Mouse (Mus musculus): ENCODE results near the gene Emp3. TPM values are rescaled to one million over a fixed set of nuclear protein-coding genes. Genes with fewer than 3 reads are reported as not detected.
"Not testable (repeated sequence)": the region's sequence is repeated elsewhere in the genome, so short reads cannot be mapped to it uniquely, and the experiment has no call there.

Emp3 gene
- total and polyA plus RNA-seq, 3 experiments, result 2.8 to 4.8 TPM; not detected in 1

DNA sequence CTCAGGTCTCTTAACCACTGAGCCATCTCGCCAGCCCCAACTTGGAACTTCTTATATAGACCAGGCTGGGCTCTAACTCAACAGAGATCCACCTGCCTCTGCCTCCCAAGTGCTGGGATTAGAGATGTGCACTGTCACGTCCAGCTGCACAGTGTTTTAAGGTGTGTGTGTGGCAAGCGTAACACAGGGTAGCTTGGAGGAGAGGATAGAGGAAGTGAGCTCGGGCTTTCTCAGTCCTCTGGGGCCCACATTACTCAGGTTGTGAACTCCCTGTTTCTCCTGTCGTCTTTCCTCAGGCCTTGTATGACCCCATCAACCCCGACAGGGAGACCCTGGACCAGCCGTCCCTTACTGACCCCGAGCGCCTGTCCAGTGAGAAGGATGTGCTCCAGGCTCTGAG is 14.6 kb downstream of the Emp3 start:
- TF ChIP-seq TAL1 (conservative IDR thresholded peaks at IDR 0.05; ENCODE audit: low read depth, low read length), result no peak
- TF ChIP-seq CTCF (IDR thresholded peaks at IDR 0.05; ENCODE audit: low read depth, low read length), result no peak
- no peak for TF ChIP-seq GATA2 (IDR thresholded peaks at IDR 0.05; ENCODE audit: borderline replicate concordance, low read depth, low read length)
- no peak for TF ChIP-seq GATA1 (IDR thresholded peaks at IDR 0.05; ENCODE audit: borderline replicate concordance, low read length)
- TF ChIP-seq POLR2AphosphoS5 (IDR thresholded peaks at IDR 0.05; ENCODE audit: insufficient replicate concordance, low read depth, low read length), result no peak
- peaks cover 61% of the 10 kb centered on the region for H3K36me3 ChIP-seq (replicated peaks)

DNA sequence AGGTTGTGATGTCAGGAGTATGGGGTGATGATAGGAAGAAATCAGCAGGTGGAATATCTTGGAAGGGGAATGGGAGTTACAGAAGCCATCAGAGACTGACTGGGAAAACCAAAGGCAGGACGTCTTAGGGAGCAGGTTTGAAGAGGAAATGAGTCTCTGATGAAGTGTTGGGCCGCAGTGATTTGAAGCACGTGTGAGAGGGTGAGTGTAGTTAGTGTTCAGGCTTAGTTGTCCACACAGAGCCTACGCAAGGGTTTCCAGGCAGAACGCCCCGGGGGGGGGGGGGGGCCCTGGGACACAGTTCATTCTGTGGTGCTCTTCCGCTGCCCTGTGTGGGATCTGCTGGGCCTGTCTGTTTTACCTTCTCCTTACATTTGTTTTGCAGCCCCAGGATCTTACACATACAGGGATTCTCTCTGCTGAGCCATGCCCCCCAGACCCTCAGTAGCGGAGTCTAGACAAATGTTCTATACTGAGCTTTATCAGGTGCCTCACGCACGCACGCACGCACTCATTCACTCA is 18.7 kb downstream of the Emp3 start:
- Histone ChIP-seq H3K27me3 (ENCODE audit: insufficient read depth, low read length) (no peaks in the 10 kb centered on the region), H3K36me3 (replicated peaks) (peaks cover 49% of the 10 kb centered on the region), H3K4me1 (ENCODE audit: insufficient read depth, low read depth, low read length) (peaks cover 21% of the 10 kb centered on the region), H3K4me3 (ENCODE audit: low read depth, low read length) (no peak overlapping the region), H3K9me3 (replicated peaks) (0 out of 2 replicates have a peak, but pooled peaks cover 4% of the 10 kb centered on the region)
- DNase-seq (ENCODE audit: low spot score) (no peak), ATAC-seq (ENCODE audit: extremely low read depth, insufficient number of reproducible peaks, low FRiP score, poor library complexity, severe bottlenecking) (no peak)
- TF ChIP-seq GATA1 (IDR thresholded peaks at IDR 0.05; ENCODE audit: borderline replicate concordance, low read length) (no peak), GATA2 (IDR thresholded peaks at IDR 0.05; ENCODE audit: borderline replicate concordance, low read depth, low read length) (no peak), CTCF (IDR thresholded peaks at IDR 0.05; ENCODE audit: low read depth, low read length) (no peak), POLR2AphosphoS5 (IDR thresholded peaks at IDR 0.05; ENCODE audit: insufficient replicate concordance, low read depth, low read length) (no peak), TAL1 (conservative IDR thresholded peaks at IDR 0.05; ENCODE audit: low read depth, low read length) (no peak)

More for the DNA sequence above, 14.6 kb downstream of the Emp3 start:
- no peak for ATAC-seq (ENCODE audit: extremely low read depth, insufficient number of reproducible peaks, low FRiP score, poor library complexity, severe bottlenecking)
- Histone ChIP-seq H3K27me3 (ENCODE audit: insufficient read depth, low read length) (no peaks in the 10 kb centered on the region), H3K9me3 (replicated peaks) (0 out of 2 replicates have a peak, but pooled peaks cover 4% of the 10 kb centered on the region), H3K4me3 (ENCODE audit: low read depth, low read length) (no peak overlapping the region), H3K4me1 (ENCODE audit: insufficient read depth, low read depth, low read length) (peaks cover 3% of the 10 kb centered on the region; the same call in 1 of the 2 replicates)
- DNase-seq (ENCODE audit: low spot score), result no peak

DNA sequence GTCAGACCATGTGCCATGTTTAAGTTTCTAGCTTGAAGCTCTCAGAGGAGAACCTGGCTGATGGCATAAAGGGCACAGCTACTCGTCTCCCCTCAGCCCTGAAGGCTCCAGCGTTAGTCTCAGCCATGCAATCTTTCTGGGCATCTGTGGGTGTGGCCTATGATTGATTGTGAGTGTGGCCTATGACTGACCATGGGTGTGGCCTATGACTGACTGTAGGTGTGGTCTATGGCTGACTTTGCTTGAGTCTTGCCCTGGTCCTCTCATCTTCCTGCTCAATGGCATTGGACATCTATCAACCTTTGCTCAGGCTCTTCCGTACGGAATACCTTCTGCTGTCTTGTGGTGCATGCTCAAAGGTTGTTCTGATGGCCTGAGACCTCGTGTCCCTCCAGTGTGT is 19.6 kb downstream of the Emp3 start:
- no peak overlapping the region for H3K4me3 ChIP-seq (ENCODE audit: low read depth, low read length)
- DNase-seq (ENCODE audit: low spot score) (no peak), ATAC-seq (ENCODE audit: extremely low read depth, insufficient number of reproducible peaks, low FRiP score, poor library complexity, severe bottlenecking) (no peak)
- peaks cover 40% of the 10 kb centered on the region for H3K36me3 ChIP-seq (replicated peaks)
- TF ChIP-seq CTCF (IDR thresholded peaks at IDR 0.05; ENCODE audit: low read depth, low read length) (no peak), GATA2 (IDR thresholded peaks at IDR 0.05; ENCODE audit: borderline replicate concordance, low read depth, low read length) (no peak), TAL1 (conservative IDR thresholded peaks at IDR 0.05; ENCODE audit: low read depth, low read length) (no peak), GATA1 (IDR thresholded peaks at IDR 0.05; ENCODE audit: borderline replicate concordance, low read length) (no peak), POLR2AphosphoS5 (IDR thresholded peaks at IDR 0.05; ENCODE audit: insufficient replicate concordance, low read depth, low read length) (no peak)
- peaks cover 28% of the 10 kb centered on the region for H3K4me1 ChIP-seq (ENCODE audit: insufficient read depth, low read depth, low read length)
- H3K9me3 ChIP-seq (replicated peaks), result 0 out of 2 replicates have a peak, but pooled peaks cover 4% of the 10 kb centered on the region
- no peaks in the 10 kb centered on the region for H3K27me3 ChIP-seq (ENCODE audit: insufficient read depth, low read length)

DNA sequence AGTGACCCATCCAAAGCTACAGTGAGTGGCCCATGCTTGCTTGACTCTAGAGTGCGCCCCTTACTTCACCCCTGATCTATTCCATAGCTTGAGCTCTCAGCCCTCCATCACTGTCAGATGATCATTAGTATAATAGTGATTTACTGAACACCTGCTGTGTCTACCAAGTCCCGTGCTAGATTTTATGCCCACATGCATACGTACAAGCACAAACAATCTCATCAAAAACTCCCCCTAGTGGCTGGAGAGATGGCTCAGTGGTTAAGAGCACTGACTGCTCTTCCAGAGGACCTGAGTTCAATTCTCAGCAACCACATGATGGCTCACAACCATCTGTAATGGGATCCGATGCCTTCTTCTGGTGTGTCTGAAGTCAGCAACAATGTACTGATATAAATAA is 23.1 kb downstream of the Emp3 start:
- not testable (repeated sequence) for DNase-seq (ENCODE audit: low spot score); ATAC-seq (ENCODE audit: extremely low read depth, insufficient number of reproducible peaks, low FRiP score, poor library complexity, severe bottlenecking); H3K9me3 ChIP-seq (replicated peaks); H3K27me3 ChIP-seq (ENCODE audit: insufficient read depth, low read length)
- peaks cover 48% of the 10 kb centered on the region for H3K36me3 ChIP-seq (replicated peaks)
- H3K4me1 ChIP-seq (ENCODE audit: insufficient read depth, low read depth, low read length), result peaks cover 43% of the 10 kb centered on the region
- H3K4me3 ChIP-seq (ENCODE audit: low read depth, low read length), result peak overlapping the region; percentile 73; the same call in 1 of the 2 replicates

DNA sequence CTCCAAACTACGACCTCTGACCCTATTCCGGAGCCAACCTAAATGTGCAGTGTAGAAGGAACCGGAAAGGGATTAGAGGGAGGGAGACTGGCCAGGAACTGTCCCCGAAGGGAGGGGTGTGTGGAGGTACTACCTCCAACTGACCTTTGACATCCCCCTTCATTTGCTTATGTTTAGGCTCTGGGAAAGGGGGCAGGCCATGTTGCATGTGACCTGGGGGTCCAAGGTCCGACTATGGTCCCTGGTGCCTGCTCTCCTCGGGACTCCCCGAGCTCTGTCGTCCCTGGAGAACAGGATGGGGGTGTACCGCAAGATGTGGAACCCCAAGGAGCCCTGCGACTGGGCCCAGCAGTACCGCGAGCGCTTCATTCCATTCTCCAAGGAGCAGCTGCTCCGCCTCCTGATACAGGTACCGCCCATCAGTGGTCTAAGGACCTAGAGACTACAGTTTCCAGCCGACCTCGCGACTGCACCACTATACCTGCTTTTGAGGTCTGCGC is 23.9 kb downstream of the Emp3 start:
- Histone ChIP-seq H3K27me3 (ENCODE audit: insufficient read depth, low read length) (peaks cover 3% of the 10 kb centered on the region; the same call in 1 of the 2 replicates), H3K4me3 (ENCODE audit: low read depth, low read length) (peak overlapping the region; percentile 73), H3K9me3 (replicated peaks) (no peaks in the 10 kb centered on the region), H3K36me3 (replicated peaks) (peaks cover 50% of the 10 kb centered on the region), H3K4me1 (ENCODE audit: insufficient read depth, low read depth, low read length) (peaks cover 46% of the 10 kb centered on the region)
- TF ChIP-seq CTCF (IDR thresholded peaks at IDR 0.05; ENCODE audit: low read depth, low read length) (no peak), POLR2AphosphoS5 (IDR thresholded peaks at IDR 0.05; ENCODE audit: insufficient replicate concordance, low read depth, low read length) (no peak), TAL1 (conservative IDR thresholded peaks at IDR 0.05; ENCODE audit: low read depth, low read length) (no peak), GATA2 (IDR thresholded peaks at IDR 0.05; ENCODE audit: borderline replicate concordance, low read depth, low read length) (no peak), GATA1 (IDR thresholded peaks at IDR 0.05; ENCODE audit: borderline replicate concordance, low read length) (no peak)
- peak; percentile 47 for ATAC-seq (ENCODE audit: extremely low read depth, insufficient number of reproducible peaks, low FRiP score, poor library complexity, severe bottlenecking)
- peak; percentile 71 for DNase-seq (ENCODE audit: low spot score)

DNA sequence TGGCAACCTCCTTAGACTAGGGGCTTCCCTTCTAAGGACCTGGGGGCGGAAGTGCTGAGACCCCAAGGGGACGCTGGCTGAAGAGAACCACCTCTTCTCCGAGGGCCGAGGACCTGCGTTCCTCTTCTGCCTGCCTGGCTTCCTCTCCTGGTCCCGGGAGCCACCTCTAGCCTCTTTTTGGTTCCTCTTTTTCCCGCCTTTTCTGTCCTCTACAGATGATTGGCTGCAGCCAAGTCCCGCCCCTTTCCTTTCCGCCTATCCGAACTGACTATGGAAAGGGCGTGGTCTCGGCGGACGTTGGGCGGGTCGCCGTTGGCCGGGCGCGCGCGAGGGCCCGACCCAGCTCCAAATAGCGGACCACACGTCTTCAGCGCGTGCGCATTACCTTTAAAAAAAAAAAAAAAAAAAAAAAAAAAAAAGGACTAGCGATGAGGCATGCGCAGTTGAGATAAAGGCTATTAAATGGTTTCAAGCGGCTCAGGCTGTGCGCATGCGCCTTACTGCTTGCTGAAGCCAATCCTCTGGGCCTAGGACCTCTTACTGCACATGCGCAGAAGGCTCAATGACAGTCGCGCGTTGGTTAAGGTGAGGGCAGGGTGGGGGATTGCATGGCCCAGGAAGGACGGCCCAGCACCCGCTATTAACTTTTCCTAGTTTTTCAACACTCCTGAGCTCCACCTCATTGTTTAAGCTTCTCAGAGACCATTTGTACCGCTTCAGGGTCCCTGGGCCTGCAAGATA is 24.5 kb downstream of the Emp3 start, which contains the start of the genes Syngr4 and Tmem143:
Gene Syngr4 (minus strand): TSS at position 198 of the 741 bp plus-strand sequence.
Gene Tmem143 (plus strand): TSS at position 425 of the 741 bp plus-strand sequence.
- Histone ChIP-seq H3K9me3 (replicated peaks) (no peaks in the 10 kb centered on the region), H3K4me3 (ENCODE audit: low read depth, low read length) (peak within 1 kb of the TSS; percentile 73), H3K27me3 (ENCODE audit: insufficient read depth, low read length) (peaks cover 3% of the 10 kb centered on the region; the same call in 1 of the 2 replicates), H3K4me1 (ENCODE audit: insufficient read depth, low read depth, low read length) (peaks cover 43% of the 10 kb centered on the region), H3K36me3 (replicated peaks) (peaks cover 48% of the 10 kb centered on the region)
- TF ChIP-seq GATA1 (IDR thresholded peaks at IDR 0.05; ENCODE audit: borderline replicate concordance, low read length), result no peak
- TF ChIP-seq CTCF (IDR thresholded peaks at IDR 0.05; ENCODE audit: low read depth, low read length), result no peak
- TF ChIP-seq TAL1 (conservative IDR thresholded peaks at IDR 0.05; ENCODE audit: low read depth, low read length), result no peak
- TF ChIP-seq GATA2 (IDR thresholded peaks at IDR 0.05; ENCODE audit: borderline replicate concordance, low read depth, low read length), result no peak
- no peak; the same call in 1 of the 2 replicates for TF ChIP-seq POLR2AphosphoS5 (IDR thresholded peaks at IDR 0.05; ENCODE audit: insufficient replicate concordance, low read depth, low read length)
- peak; percentile 83 for ATAC-seq (ENCODE audit: extremely low read depth, insufficient number of reproducible peaks, low FRiP score, poor library complexity, severe bottlenecking)
- peak; percentile 99 for DNase-seq (ENCODE audit: low spot score)
